Mouse (Mus musculus) heart, embryonic 10.5 days (tissue): ENCODE results near the gene Dab2ip. TPM values are rescaled to one million over a fixed set of nuclear protein-coding genes. Genes with fewer than 3 reads are reported as not detected.
A peak's percentile ranks its signal among the peaks of the same experiment; 100 is the strongest.

Source experiments
- DNase-seq: peaks from one replicate; pipeline ENCODE4 v3.0.0-alpha.2; 2017; ENCODE audit warnings: low spot score
- H3K27ac ChIP-seq: fragments of 300-500 bp; sonication (generic); 2 replicates; pipeline ENCODE4 v1.5.1; 2016; ENCODE audit warnings: mild to moderate bottlenecking
- H3K27me3 ChIP-seq: fragments of 300-500 bp; sonication (generic); 2 replicates; pipeline ENCODE4 v1.6.1; 2016; ENCODE audit warnings: mild to moderate bottlenecking; ENCODE audit not compliant: poor library complexity, insufficient read depth, severe bottlenecking
- H3K36me3 ChIP-seq: fragments of 300-500 bp; sonication (generic); 2 replicates; pipeline ENCODE4 v1.6.1; 2016; ENCODE audit warnings: mild to moderate bottlenecking, moderate library complexity
- H3K4me1 ChIP-seq: fragments of 300-500 bp; sonication (generic); 2 replicates; pipeline ENCODE4 v1.6.1; 2016; ENCODE audit warnings: mild to moderate bottlenecking
- H3K4me3 ChIP-seq: fragments of 300-500 bp; sonication (generic); 2 replicates; pipeline ENCODE4 v1.5.1; 2016; ENCODE audit warnings: mild to moderate bottlenecking, moderate library complexity
- H3K9me3 ChIP-seq: fragments of 300-500 bp; sonication (generic); 2 replicates; pipeline ENCODE4 v1.6.1; 2016; ENCODE audit warnings: mild to moderate bottlenecking, moderate library complexity
- WGBS: fragments of 180-500 bp; shearing (Covaris S2); methylation state at CpG from one replicate; pipeline ENCODE4 v1.1.7; 2016; 5-methylcytosine and 5-hydroxymethylcytosine counted together
- polyA plus RNA-seq: library from polyadenylated mRNA; unstranded; fragments of >200 nt; fragmentation: Nextera tagmentation; extraction: Ambion mirVana; gene quantifications from 2 replicates; pipeline ENCODE4 v1.2.1, GENCODE M21; 2016

Dab2ip gene
- polyA plus RNA-seq, 1 experiment from 2014 or later, result 49.0 TPM

DNA sequence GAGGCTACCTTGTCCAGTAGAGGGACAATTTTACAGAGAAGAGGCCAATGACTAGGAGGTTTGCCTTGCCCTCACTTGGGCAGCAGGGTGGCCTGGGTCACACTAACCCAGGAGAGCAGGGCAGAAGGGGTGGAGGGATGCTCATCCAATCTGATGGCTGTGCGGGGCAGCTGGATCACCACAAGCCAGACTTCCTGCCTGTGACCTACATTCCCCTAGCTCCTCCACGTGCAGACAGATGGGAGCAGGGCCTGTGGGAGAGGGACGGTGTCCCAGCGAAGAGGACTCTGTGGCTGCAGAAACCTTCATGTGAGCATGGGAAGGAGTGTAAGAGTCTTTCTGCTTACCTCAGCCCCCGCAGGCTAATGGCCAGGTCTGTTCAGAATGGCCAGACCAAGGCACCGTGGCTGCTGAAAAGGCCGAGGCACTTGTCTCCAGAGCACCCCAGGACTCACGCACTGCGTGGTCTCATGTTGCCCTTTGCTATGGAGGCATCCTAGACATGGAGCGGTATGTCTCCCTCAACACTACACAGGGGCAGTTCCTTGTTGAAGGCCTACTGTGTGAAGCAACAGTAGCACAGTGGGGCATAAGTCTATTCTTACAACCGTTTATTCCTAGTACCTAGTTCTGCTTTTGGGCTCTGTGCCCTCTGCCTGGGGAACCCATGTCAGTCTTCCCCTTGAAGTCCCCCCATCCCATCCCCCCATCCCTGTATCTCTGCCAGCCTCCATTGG lies 9.1 kb downstream of the Dab2ip start:
- no peaks in the 10 kb centered on the region for H3K9me3 ChIP-seq
- H3K36me3 ChIP-seq, result no peaks in the 10 kb centered on the region
- WGBS, result 63% methylated on average over 11 of the region's 11 CpGs
- H3K4me1 ChIP-seq, result peaks cover 61% of the 10 kb centered on the region
- H3K4me3 ChIP-seq, result no peak overlapping the region
- H3K27ac ChIP-seq, result peak overlapping the region; percentile 37; the same call in 1 of the 2 replicates
- no peaks in the 10 kb centered on the region for H3K27me3 ChIP-seq
- no peak for DNase-seq

DNA sequence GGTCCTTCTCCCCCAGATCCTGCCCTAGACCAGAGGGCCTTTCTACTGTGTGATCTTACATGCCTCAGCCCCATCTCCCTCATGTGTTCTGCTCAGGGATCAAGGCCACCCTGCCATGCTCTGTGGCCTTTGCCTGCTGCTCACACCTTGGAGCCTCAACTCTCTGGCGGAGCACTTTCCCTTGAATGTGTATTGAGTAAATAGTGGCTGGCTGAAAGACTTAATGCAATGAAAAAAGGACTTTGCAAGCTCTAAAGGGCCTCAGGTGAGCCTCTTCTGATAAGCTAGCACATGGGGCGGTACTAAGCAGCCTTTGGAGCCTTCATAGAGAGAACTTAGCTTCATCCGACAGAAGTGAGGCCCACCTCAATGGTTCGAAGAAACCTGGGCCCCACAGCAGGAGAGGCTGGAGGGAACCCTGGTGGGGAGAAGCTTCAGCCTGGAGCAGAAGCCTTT lies 9.7 kb downstream of the Dab2ip start:
- Histone ChIP-seq H3K27me3 (no peaks in the 10 kb centered on the region), H3K9me3 (no peaks in the 10 kb centered on the region), H3K27ac (peak overlapping the region; percentile 65; the same call in 1 of the 2 replicates), H3K36me3 (no peaks in the 10 kb centered on the region), H3K4me1 (peaks cover 59% of the 10 kb centered on the region), H3K4me3 (no peak overlapping the region)
- 77% methylated on average over 4 of the region's 4 CpGs for WGBS
- DNase-seq, result no peak

DNA sequence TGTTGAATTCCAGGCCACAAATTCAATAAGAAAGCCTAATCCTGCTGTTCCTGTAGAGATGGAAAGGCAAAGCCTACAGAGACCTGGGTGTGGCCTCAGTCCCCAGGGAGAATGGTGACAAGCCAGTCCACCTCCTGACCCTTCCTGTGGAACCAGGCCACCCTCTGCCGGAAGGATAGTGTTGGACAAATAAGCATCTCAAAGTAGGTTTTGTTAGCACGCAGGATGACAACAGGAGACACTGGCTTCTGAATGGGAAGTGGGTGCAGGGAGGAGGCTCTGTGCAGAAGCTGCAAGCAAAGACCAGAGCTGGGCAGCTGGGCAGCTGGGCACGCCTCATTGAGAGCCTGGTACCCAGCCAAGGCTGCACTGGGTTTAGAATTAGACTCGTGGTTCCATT lies 12.7 kb downstream of the Dab2ip start:
- H3K27me3 ChIP-seq, result no peaks in the 10 kb centered on the region; the same call in 1 of the 2 replicates
- H3K4me3 ChIP-seq, result no peak overlapping the region
- H3K4me1 ChIP-seq, result peaks cover 36% of the 10 kb centered on the region
- DNase-seq, result no peak
- 68% methylated on average over 4 of the region's 4 CpGs for WGBS
- no peak overlapping the region for H3K27ac ChIP-seq
- no peaks in the 10 kb centered on the region for H3K36me3 ChIP-seq
- no peaks in the 10 kb centered on the region for H3K9me3 ChIP-seq

DNA sequence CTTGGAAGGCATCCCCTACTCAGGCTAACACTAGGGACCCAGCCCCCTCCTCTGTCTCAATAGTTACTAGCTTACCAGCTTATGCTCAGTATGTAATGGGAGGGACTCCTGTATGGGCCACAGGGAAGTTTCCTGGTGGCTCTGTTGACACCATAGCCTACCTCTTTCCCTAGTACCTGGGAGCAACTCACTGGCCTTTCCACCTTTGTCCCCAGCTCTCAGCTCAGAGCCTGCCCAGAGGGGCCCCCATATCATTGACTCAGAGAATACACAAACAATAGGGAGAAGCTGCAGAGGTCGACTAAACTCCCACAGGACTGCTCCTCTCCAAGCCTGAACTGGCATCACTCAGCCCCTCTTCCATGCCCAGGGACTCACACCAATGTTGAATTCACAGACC lies 16.6 kb downstream of the Dab2ip start:
- no peak for DNase-seq
- Histone ChIP-seq H3K4me1 (peaks cover 9% of the 10 kb centered on the region), H3K36me3 (no peaks in the 10 kb centered on the region), H3K9me3 (no peaks in the 10 kb centered on the region), H3K27me3 (peaks cover 16% of the 10 kb centered on the region), H3K27ac (no peak overlapping the region), H3K4me3 (no peak overlapping the region)
- WGBS, result 25% methylated on average over 1 of the region's 1 CpGs

DNA sequence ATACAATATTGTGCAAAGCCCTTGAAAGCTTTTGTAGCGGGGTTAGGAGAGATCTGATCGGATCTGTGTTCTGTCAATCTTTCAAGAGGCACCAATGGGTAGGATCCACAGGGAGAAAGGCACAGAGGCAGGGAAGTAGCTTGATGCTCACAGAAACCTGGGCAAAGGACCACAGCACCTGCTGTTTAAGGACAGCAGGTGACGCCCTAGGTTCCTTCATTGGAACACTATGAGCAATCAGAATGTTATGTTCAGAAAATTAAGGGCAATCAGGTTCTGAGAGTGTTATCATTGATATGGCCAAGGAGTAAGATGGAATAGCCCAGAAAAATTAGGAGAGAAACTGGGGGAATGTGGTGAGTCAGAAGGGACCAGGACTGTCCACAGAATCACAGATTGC lies 18.6 kb downstream of the Dab2ip start:
- 69% methylated on average over 3 of the region's 3 CpGs for WGBS
- Histone ChIP-seq H3K9me3 (no peaks in the 10 kb centered on the region), H3K27ac (no peak overlapping the region), H3K27me3 (peaks cover 36% of the 10 kb centered on the region), H3K4me1 (peaks cover 27% of the 10 kb centered on the region), H3K4me3 (no peak overlapping the region), H3K36me3 (no peaks in the 10 kb centered on the region)
- no peak for DNase-seq

DNA sequence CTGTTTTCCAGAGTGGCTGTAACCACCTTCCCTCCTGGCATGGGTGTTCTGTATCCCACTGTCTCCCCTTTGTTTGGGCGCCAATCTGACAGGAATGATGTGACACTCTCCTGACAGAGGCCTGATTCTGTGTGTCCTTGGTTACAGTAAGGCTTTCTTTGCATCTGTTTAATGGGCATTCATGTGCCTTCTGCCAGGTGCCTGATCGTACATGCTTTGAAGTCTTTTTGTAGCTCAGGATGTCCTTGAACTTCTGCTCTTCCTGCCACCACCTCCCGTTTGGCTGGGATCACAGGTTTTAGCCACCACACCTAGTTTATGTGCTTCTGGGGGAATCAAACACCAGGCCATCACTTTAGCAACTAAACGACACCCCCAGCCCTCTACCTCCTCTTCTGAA lies 22.0 kb downstream of the Dab2ip start:
- Histone ChIP-seq H3K27me3 (peaks cover 66% of the 10 kb centered on the region), H3K27ac (peak overlapping the region; percentile 29; the same call in 1 of the 2 replicates), H3K4me1 (peaks cover 57% of the 10 kb centered on the region), H3K9me3 (no peaks in the 10 kb centered on the region), H3K36me3 (0 out of 2 replicates have a peak, but pooled peaks cover 5% of the 10 kb centered on the region), H3K4me3 (no peak overlapping the region)
- no peak for DNase-seq
- 58% methylated on average over 4 of the region's 4 CpGs for WGBS

DNA sequence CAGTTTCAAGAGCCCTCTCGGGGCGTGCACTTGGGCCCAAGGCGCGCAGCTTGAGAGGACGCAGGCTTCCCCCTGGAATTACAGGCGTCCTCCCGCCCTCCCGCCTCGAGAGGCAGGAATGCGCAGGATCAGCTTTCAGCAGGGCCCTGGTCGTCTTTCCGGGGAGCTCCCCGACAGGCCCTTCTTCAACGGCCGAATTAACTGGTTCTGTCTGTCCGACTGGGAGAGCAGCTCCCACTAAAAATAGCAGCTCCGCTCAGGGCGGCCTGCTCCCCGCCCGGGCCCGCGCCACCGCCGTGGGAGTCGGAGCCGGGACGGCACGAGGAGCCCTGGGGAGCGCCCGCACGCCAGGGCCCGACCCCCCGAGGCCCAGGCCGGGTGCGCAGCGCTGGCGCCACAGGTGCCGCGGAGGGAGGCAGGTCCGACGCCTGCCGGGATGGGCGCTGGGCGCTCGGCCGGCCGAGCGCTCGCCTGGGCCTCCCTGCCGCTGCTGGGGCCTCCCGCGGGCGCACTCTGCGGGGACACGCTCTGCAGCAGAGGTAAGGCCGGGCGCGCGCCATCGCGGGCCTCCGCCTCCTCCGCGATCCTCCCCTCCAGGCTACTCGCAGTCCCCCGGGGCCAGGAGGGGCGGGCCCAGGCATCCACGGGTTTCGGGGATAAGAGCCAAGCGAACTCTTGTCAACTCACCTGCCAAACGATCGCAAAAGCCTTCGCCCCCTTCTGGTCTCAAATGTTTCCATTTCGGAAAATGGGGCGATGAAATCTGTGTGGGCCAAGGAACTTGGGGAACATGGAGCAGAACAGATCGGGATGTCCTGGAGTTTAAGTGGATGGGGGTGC lies 23.7 kb downstream of the Dab2ip start:
- Histone ChIP-seq H3K4me3 (peak overlapping the region; percentile 76), H3K9me3 (no peaks in the 10 kb centered on the region), H3K27me3 (peaks cover 71% of the 10 kb centered on the region), H3K27ac (peak overlapping the region; percentile 98), H3K36me3 (0 out of 2 replicates have a peak, but pooled peaks cover 9% of the 10 kb centered on the region), H3K4me1 (peaks cover 73% of the 10 kb centered on the region)
- WGBS, result under 1% methylated on average over 76 of the region's 76 CpGs
- peak; percentile 92 for DNase-seq

DNA sequence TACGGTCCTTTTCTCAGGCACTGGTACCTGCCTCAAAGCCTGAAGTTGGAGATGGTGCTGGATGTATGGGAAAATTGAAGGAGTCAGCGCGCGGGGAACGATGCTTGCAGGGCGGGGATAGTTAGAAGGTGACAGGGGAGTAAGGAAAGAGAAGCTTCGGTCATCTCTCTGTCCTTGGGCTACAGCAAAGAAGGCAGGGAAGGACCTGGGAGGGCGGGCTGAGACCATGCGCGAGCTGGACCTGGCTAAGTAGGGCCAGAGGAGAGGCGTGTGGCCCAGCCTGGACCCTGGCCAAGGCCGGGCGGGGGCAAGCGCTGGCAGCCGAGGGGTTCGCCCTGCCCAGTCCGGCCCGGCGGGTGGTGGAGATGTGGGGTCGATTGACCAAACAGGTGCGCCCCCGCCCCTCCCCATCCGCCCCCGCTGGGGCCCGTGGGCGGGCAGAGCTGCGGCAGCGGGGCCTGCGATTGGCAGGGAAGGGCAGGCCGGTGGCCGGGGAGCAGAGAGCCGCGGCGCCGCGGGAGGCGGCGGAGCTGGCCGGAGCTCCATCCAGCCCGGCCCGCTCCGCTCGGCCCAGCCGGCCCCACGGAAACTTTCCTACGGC lies 24.4 kb downstream of the Dab2ip start:
- Histone ChIP-seq H3K4me1 (peaks cover 81% of the 10 kb centered on the region), H3K4me3 (peak overlapping the region; percentile 76), H3K27me3 (peaks cover 67% of the 10 kb centered on the region), H3K9me3 (no peaks in the 10 kb centered on the region), H3K36me3 (0 out of 2 replicates have a peak, but pooled peaks cover 9% of the 10 kb centered on the region), H3K27ac (peak overlapping the region; percentile 98)
- peak; percentile 84 for DNase-seq
- under 1% methylated on average over 44 of the region's 46 CpGs for WGBS

DNA sequence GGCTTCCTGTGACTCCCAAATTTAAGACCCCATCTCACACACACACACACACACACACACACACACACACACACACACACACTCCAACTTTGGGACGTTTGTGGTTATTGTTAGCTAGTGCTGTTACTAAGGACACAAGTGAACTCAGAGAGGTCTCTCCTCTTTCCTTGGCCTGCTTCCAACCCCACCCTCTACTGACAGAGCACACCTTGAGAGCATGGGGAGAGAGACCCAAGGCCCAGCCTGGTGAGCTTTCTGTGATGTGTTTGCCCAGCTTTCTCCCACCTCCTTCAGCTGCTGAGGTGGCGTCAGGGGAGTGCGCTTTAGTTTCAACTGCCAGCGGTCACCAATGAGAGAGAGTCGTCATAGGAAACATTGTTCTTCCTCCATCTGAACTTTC lies 25.3 kb downstream of the Dab2ip start:
- H3K27ac ChIP-seq, result peak overlapping the region; percentile 98
- H3K9me3 ChIP-seq, result no peaks in the 10 kb centered on the region
- H3K4me1 ChIP-seq, result peaks cover 90% of the 10 kb centered on the region
- WGBS, result 42% methylated on average over 5 of the region's 5 CpGs
- peaks cover 58% of the 10 kb centered on the region for H3K27me3 ChIP-seq
- peak overlapping the region; percentile 76 for H3K4me3 ChIP-seq
- no peak for DNase-seq
- 0 out of 2 replicates have a peak, but pooled peaks cover 9% of the 10 kb centered on the region for H3K36me3 ChIP-seq

DNA sequence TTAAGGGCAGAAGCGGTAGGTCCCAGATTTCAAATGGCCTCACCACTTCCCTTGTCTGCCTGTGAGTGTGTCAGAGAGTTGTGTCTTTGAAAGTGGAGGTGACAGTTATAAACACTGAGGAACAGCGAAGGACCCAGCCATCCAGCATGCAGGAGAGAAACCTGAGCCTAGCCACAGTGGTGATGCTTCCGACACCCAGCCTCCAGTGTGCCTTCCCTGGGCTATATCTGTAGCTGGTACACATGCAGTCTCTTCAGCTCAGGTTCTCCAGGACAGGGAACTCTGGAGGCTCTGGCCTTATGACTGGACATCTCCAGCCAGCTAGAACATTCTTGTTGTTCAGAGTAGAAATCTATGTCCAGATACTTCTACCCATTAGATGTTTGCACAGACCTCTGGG lies 25.9 kb downstream of the Dab2ip start:
- H3K27me3 ChIP-seq, result peaks cover 57% of the 10 kb centered on the region
- H3K9me3 ChIP-seq, result no peaks in the 10 kb centered on the region
- peak overlapping the region; percentile 98 for H3K27ac ChIP-seq
- H3K4me3 ChIP-seq, result peak overlapping the region; percentile 76
- H3K4me1 ChIP-seq, result peaks cover 92% of the 10 kb centered on the region
- WGBS, result 54% methylated on average over 3 of the region's 3 CpGs
- no peak for DNase-seq
- H3K36me3 ChIP-seq, result 0 out of 2 replicates have a peak, but pooled peaks cover 9% of the 10 kb centered on the region

DNA sequence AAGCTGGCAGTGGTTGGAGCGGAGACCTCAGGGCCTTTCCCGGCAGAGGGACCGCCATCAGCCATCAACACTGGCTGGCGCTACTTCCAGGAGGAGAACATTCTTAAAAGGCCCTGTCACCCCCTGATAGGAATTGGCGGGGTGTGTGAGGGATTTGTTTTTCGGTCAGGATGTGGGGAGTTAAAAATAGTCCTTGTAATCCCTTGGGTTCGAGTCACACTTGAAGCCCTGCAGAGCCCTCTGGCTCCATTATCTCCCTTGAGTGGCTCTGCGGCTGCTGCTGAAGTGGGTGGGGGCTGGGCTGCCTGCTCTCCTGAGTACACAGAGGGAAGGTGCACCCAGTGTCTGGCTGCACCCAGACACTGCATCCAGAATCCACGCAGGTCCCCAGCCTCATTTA lies 30.3 kb downstream of the Dab2ip start:
- Histone ChIP-seq H3K36me3 (0 out of 2 replicates have a peak, but pooled peaks cover 6% of the 10 kb centered on the region), H3K27me3 (peaks cover 18% of the 10 kb centered on the region), H3K4me3 (peak overlapping the region; percentile 45), H3K27ac (peak overlapping the region; percentile 86), H3K4me1 (peaks cover 99% of the 10 kb centered on the region), H3K9me3 (no peaks in the 10 kb centered on the region)
- peak; percentile 93 for DNase-seq
- 10% methylated on average over 9 of the region's 9 CpGs for WGBS

DNA sequence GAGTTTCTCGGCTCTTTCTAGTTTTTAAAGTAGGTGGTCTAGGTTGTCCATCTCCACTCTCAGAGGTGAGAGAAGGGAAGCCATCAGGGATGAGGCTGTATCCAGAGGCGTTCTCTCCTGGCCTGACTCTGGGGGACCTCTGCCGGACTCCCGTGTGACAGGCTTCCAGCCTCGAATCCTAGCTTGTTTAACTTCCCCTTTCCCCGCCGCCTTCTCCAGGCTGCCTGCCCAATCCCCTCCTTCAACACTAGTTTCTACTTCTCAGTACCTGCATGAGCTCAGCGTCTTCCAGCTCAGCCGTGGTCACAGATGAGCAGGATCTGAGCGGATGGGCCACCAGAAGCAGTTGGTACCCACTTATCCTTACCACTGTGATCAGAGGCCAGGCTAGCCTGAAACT lies 31.3 kb downstream of the Dab2ip start:
- WGBS, result 45% methylated on average over 10 of the region's 10 CpGs
- Histone ChIP-seq H3K36me3 (0 out of 2 replicates have a peak, but pooled peaks cover 7% of the 10 kb centered on the region), H3K27ac (peak overlapping the region; percentile 86), H3K4me3 (peak overlapping the region; percentile 45; the same call in 1 of the 2 replicates), H3K4me1 (peaks cover 99% of the 10 kb centered on the region), H3K27me3 (peaks cover 8% of the 10 kb centered on the region), H3K9me3 (no peaks in the 10 kb centered on the region)
- DNase-seq, result no peak
